Mouse (Mus musculus): Measurements from ENCODE around the gene Stim2. TPM values are rescaled to one million over a fixed set of nuclear protein-coding genes. Genes with fewer than 3 reads are reported as not detected.

Gene Stim2
- polyA plus RNA-seq, 1 experiment: 41.2 TPM

DNA sequence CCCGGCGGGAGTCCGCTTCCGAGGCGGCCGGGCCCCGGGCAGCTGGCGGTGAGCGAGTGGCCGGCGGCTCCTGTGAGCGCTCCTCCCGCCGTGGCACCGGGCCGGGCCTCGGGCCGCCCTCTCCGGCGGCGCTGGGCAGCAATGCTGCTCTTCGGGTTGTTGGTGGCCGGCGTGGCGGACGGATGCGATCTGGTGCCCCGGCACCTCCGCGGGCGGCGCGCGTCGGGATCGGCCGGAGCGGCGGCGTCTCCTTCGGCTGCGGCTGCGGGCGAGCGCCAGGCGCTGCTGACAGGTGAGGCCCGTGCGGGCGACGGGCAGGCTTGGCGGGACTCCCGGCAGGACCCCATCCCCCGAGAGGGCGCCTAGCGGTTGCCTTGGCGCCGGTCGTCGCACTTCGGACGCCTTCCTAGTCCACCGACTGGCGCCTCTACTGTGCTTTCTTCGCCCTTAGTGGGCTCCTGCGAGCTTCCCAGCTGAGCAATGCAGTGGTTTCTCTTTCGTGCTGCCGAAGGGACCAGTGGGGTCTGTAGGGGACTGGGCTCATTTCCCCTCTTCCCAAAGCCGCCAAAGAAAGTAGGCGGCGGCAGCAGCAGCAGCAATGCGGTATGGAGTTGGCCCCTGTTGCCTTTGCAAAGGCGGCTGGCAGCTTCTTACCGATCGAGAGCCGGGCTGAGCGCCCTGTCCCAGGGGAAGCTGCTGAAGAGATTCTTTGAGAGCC is 603 bp downstream of the Stim2 start:
- Histone ChIP-seq H3K27me3 (ENCODE audit: control insufficient read depth, insufficient read depth, low read length) (no peaks in the 10 kb centered on the region), H3K4me3 (ENCODE audit: control insufficient read depth, insufficient read depth, low read length) (peak overlapping the region; percentile 99), H3K27ac (ENCODE audit: control insufficient read depth, insufficient read depth, low read length) (peak overlapping the region; percentile 88), H3K36me3 (ENCODE audit: control insufficient read depth, insufficient read depth, low read length) (no peaks in the 10 kb centered on the region), H3K4me1 (replicated peaks; ENCODE audit: control insufficient read depth, insufficient read depth, low read length) (peaks cover 8% of the 10 kb centered on the region)
- TF ChIP-seq POLR2A (IDR thresholded peaks at IDR 0.05; ENCODE audit: control insufficient read depth, extremely low read depth, insufficient read depth, low read length, poor library complexity) (0 out of 2 replicates have a peak, but pooled peaks have one; percentile 11), CTCF (IDR thresholded peaks at IDR 0.05; ENCODE audit: borderline replicate concordance, control insufficient read depth, extremely low read depth, insufficient read depth, low read length, poor library complexity) (no peak; the same call in 1 of the 2 replicates)
- peak; percentile 62 for DNase-seq
- under 1% methylated on average over 76 of the region's 76 CpGs for WGBS

DNA sequence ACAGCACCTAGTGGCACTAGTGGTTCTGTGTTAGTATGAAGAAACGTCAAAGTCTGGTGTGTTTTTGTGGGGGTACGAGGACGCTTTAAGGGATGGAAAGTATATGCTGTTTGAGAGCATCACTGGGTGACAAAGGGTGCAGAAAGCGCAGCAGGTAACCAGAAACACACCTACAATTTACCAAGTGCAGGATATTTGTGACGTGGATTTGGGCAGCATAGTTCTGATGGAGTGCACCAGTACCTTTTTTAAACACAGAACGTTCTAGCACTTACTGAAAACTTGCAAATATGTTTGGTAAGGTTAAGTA is 1.1 kb downstream of the Stim2 start:
- peaks cover 8% of the 10 kb centered on the region for H3K4me1 ChIP-seq (replicated peaks; ENCODE audit: control insufficient read depth, insufficient read depth, low read length)
- WGBS: under 1% methylated on average over 6 of the region's 6 CpGs

DNA sequence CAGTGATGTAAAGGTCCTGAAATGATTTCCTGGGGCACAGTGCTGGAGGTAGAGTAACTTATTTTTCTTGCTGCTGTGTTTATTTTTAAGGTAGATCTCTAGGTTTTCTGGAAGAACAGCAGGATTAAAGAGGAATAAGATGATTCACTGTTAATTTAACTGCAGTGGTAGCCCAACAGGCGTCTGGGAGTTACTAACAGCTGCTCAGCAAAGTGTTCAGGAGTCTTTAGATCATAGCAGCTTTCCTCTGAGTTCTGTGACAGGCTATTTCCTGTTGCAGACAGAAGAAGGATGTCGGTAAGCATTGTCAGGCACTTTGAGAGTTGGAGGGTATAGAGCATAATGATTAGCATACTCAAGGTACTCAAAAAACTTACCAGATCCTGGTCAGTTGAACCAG is 1.5 kb downstream of the Stim2 start:
- H3K4me1 ChIP-seq (replicated peaks; ENCODE audit: control insufficient read depth, insufficient read depth, low read length): peaks cover 8% of the 10 kb centered on the region
- no peak overlapping the region for H3K27ac ChIP-seq (ENCODE audit: control insufficient read depth, insufficient read depth, low read length)
- 0% methylated on average over 2 of the region's 2 CpGs for WGBS
- no peak overlapping the region for H3K4me3 ChIP-seq (ENCODE audit: control insufficient read depth, insufficient read depth, low read length)
- H3K36me3 ChIP-seq (ENCODE audit: control insufficient read depth, insufficient read depth, low read length): no peaks in the 10 kb centered on the region
- no peaks in the 10 kb centered on the region for H3K27me3 ChIP-seq (ENCODE audit: control insufficient read depth, insufficient read depth, low read length)
- peak; percentile 42 for DNase-seq
- TF ChIP-seq CTCF (IDR thresholded peaks at IDR 0.05; ENCODE audit: borderline replicate concordance, control insufficient read depth, extremely low read depth, insufficient read depth, low read length, poor library complexity) (no peak), POLR2A (IDR thresholded peaks at IDR 0.05; ENCODE audit: control insufficient read depth, extremely low read depth, insufficient read depth, low read length, poor library complexity) (no peak)

More for the DNA sequence above, 1.1 kb downstream of the Stim2 start:
- H3K36me3 ChIP-seq (ENCODE audit: control insufficient read depth, insufficient read depth, low read length): no peaks in the 10 kb centered on the region
- no peaks in the 10 kb centered on the region for H3K27me3 ChIP-seq (ENCODE audit: control insufficient read depth, insufficient read depth, low read length)
- no peak for DNase-seq
- TF ChIP-seq CTCF (IDR thresholded peaks at IDR 0.05; ENCODE audit: borderline replicate concordance, control insufficient read depth, extremely low read depth, insufficient read depth, low read length, poor library complexity) (no peak), POLR2A (IDR thresholded peaks at IDR 0.05; ENCODE audit: control insufficient read depth, extremely low read depth, insufficient read depth, low read length, poor library complexity) (no peak)
- H3K4me3 ChIP-seq (ENCODE audit: control insufficient read depth, insufficient read depth, low read length): peak overlapping the region; percentile 99
- peak overlapping the region; percentile 88 for H3K27ac ChIP-seq (ENCODE audit: control insufficient read depth, insufficient read depth, low read length)

DNA sequence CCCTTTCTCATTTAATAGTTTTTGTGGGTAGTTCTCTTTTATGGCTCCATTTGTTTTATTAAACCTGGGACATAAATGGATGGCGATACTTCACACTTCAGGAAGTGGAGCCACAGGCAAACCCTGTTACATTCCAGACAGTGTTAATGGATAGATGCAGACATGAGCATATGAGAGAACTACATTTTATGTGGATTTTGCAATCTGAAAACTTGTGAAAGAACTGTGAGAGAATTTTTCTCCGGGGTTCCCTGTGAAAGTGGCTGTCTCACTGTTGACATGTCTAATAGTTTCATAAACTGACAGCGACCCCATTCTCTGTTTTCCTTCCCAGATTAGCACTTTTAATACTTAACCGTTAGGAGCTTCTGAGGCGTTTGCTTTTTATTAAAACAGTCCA is 2.7 kb downstream of the Stim2 start:
- Histone ChIP-seq H3K36me3 (ENCODE audit: control insufficient read depth, insufficient read depth, low read length) (no peaks in the 10 kb centered on the region), H3K4me1 (replicated peaks; ENCODE audit: control insufficient read depth, insufficient read depth, low read length) (peaks cover 7% of the 10 kb centered on the region), H3K27me3 (ENCODE audit: control insufficient read depth, insufficient read depth, low read length) (no peaks in the 10 kb centered on the region), H3K4me3 (ENCODE audit: control insufficient read depth, insufficient read depth, low read length) (no peak overlapping the region), H3K27ac (ENCODE audit: control insufficient read depth, insufficient read depth, low read length) (no peak overlapping the region)
- DNase-seq: no peak
- no peak for TF ChIP-seq CTCF (IDR thresholded peaks at IDR 0.05; ENCODE audit: borderline replicate concordance, control insufficient read depth, extremely low read depth, insufficient read depth, low read length, poor library complexity)
- no peak for TF ChIP-seq POLR2A (IDR thresholded peaks at IDR 0.05; ENCODE audit: control insufficient read depth, extremely low read depth, insufficient read depth, low read length, poor library complexity)
- 92% methylated on average over 5 of the region's 5 CpGs for WGBS

DNA sequence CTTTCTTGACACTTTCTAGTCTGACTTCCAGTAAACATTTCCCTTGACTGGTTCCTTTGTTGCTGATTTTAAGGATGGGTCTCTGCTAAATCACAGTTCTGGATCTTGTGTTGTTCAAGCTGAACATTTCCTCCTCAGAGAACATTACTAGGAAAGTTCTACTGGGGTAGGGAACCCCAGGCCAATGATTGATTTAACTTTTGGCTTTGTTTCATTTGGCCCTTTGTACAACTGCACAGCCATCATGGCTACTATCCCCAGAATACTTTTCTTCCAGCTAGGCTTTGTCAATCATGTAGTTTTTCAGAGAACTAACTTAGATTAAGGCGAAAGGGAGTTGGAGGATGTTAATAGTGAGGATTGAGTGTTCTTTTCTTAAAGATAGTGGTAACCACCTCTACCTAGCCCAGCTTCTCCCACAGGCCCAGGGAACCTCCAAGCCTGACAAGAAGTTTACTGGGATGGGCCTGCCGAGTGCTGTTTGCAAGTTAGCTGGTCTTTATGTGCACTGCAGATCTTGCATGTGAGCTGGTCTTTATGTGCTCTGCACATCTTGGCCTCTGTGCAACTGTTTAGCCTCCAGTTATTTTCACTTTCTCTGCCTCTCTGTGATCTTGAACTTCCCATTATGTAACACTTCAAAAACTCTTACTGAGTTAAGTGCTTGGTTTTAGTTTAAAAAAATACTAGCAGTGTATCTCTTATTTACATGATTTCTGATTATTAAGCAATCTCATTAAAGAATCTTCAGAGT is 7.0 kb downstream of the Stim2 start:
- no peak for DNase-seq
- Histone ChIP-seq H3K36me3 (ENCODE audit: control insufficient read depth, insufficient read depth, low read length) (no peaks in the 10 kb centered on the region; the same call in 1 of the 2 replicates), H3K4me1 (replicated peaks; ENCODE audit: control insufficient read depth, insufficient read depth, low read length) (peaks cover 4% of the 10 kb centered on the region), H3K4me3 (ENCODE audit: control insufficient read depth, insufficient read depth, low read length) (no peak overlapping the region), H3K27ac (ENCODE audit: control insufficient read depth, insufficient read depth, low read length) (peak overlapping the region; percentile 74; the same call in 1 of the 2 replicates), H3K27me3 (ENCODE audit: control insufficient read depth, insufficient read depth, low read length) (no peaks in the 10 kb centered on the region)
- TF ChIP-seq POLR2A (IDR thresholded peaks at IDR 0.05; ENCODE audit: control insufficient read depth, extremely low read depth, insufficient read depth, low read length, poor library complexity) (no peak), CTCF (IDR thresholded peaks at IDR 0.05; ENCODE audit: borderline replicate concordance, control insufficient read depth, extremely low read depth, insufficient read depth, low read length, poor library complexity) (no peak)
- 90% methylated on average over 2 of the region's 2 CpGs for WGBS

DNA sequence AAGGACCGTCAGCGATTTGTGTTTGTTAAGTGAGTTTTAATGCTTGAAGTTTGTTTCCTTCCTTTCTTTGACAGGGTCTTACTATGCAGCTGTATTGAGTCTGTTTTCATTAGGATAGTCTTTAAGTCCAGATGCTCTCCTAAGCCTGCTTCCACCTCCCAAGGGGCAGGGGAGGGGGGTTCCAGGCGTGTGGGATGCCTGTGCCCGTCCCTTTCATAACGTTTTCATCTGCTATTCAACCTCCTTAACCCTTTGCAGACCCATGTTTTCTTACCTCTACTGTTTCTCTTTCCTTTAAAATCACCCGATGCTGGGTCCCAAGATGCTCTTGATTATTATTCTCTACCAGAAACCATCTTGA is 7.5 kb downstream of the Stim2 start:
- Histone ChIP-seq H3K4me1 (replicated peaks; ENCODE audit: control insufficient read depth, insufficient read depth, low read length) (peaks cover 4% of the 10 kb centered on the region), H3K27ac (ENCODE audit: control insufficient read depth, insufficient read depth, low read length) (no peak overlapping the region), H3K36me3 (ENCODE audit: control insufficient read depth, insufficient read depth, low read length) (no peaks in the 10 kb centered on the region; the same call in 1 of the 2 replicates), H3K27me3 (ENCODE audit: control insufficient read depth, insufficient read depth, low read length) (no peaks in the 10 kb centered on the region), H3K4me3 (ENCODE audit: control insufficient read depth, insufficient read depth, low read length) (no peak overlapping the region)
- 64% methylated on average over 6 of the region's 6 CpGs for WGBS
- TF ChIP-seq POLR2A (IDR thresholded peaks at IDR 0.05; ENCODE audit: control insufficient read depth, extremely low read depth, insufficient read depth, low read length, poor library complexity): no peak
- DNase-seq: no peak

Measured in thymus, adult 2 months (tissue).